Mouse (Mus musculus) A20 (cell line): ENCODE measurements at regions not wholly inside any gene's neighbourhood (a gene's known extent, or its start where the extent isn't known, plus 50 kb on each side); places are given as distances from the start of the nearest gene placed in this dataset.

Experiments
- DNase-seq: peaks from one replicate; pipeline ENCODE4 v3.0.0-alpha.2; 2011; ENCODE audit warnings: low read depth, low spot score

- DNase-seq, result no peak
Observed at GRCm38 (mm10) chr11:24535462-24535861, 457.6 kb downstream of the Bcl11a start.

GRCm38 (mm10) chr11:24537721-24538120, 459.9 kb downstream of the Bcl11a start:
- no peak for DNase-seq

- DNase-seq, result no peak
Observed at GRCm38 (mm10) chr11:24569655-24570054, 491.8 kb downstream of the Bcl11a start.

- no peak for DNase-seq
Observed at GRCm38 (mm10) chr11:24613529-24613928, 535.7 kb downstream of the Bcl11a start.

- no peak for DNase-seq
Observed at GRCm38 (mm10) chr11:24615436-24615835, 537.6 kb downstream of the Bcl11a start.

- no peak for DNase-seq
Observed at GRCm38 (mm10) chr11:24618586-24618985, 540.7 kb downstream of the Bcl11a start.

GRCm38 (mm10) chr11:24619021-24619420, 541.2 kb downstream of the Bcl11a start:
- DNase-seq, result no peak

- no peak for DNase-seq
Observed at GRCm38 (mm10) chr11:24628619-24629018, 550.8 kb downstream of the Bcl11a start.

- DNase-seq, result no peak
Observed at GRCm38 (mm10) chr11:24629431-24629830, 551.6 kb downstream of the Bcl11a start.

GRCm38 (mm10) chr11:24630403-24630900, 552.6 kb downstream of the Bcl11a start:
- DNase-seq, result no peak

- DNase-seq, result no peak
Observed at GRCm38 (mm10) chr11:24631651-24632050, 553.8 kb downstream of the Bcl11a start.

- DNase-seq, result no peak
Observed at GRCm38 (mm10) chr11:24636716-24637115, 558.9 kb downstream of the Bcl11a start.

- DNase-seq, result no peak
Observed at GRCm38 (mm10) chr11:24643439-24644109, 565.7 kb downstream of the Bcl11a start.

GRCm38 (mm10) chr11:24652852-24653251, 575.0 kb downstream of the Bcl11a start:
- no peak for DNase-seq

- no peak for DNase-seq
Observed at GRCm38 (mm10) chr11:24664082-24664481, 586.2 kb downstream of the Bcl11a start.

GRCm38 (mm10) chr11:24665310-24665709, 587.5 kb downstream of the Bcl11a start:
- DNase-seq, result no peak

- DNase-seq, result no peak
Observed at GRCm38 (mm10) chr11:24671662-24672061, 593.8 kb downstream of the Bcl11a start.

GRCm38 (mm10) chr11:24673248-24674207, 595.7 kb downstream of the Bcl11a start:
- DNase-seq, result no peak

- no peak for DNase-seq
Observed at GRCm38 (mm10) chr11:24674208-24674571, 596.3 kb downstream of the Bcl11a start.

- DNase-seq, result no peak
Observed at GRCm38 (mm10) chr11:24677016-24677415, 599.2 kb downstream of the Bcl11a start.

- DNase-seq, result no peak
Observed at GRCm38 (mm10) chr11:24679581-24679980, 601.7 kb downstream of the Bcl11a start.

- DNase-seq, result no peak
Observed at GRCm38 (mm10) chr11:24682423-24682822, 604.6 kb downstream of the Bcl11a start.
